Mouse (Mus musculus) heart, adult 2 months (tissue): ENCODE measurements around the gene Syce1. TPM values are rescaled to one million over a fixed set of nuclear protein-coding genes. Genes with fewer than 3 reads are reported as not detected.

ENCODE experiments used
- DNase-seq, 2 experiments: peaks; one replicate each; pipeline ENCODE4 v3.0.0; 2021
- H3K27ac ChIP-seq: fragments of 200-600 bp; 2 replicates; pipeline ENCODE4 v1.8.1; 2022
- H3K27me3 ChIP-seq: fragments of 200-500 bp; 2 replicates; pipeline ENCODE4 v1.6.1; 2012; ENCODE audit warnings: mild to moderate bottlenecking, low read length, inconsistent platforms, mixed read lengths; ENCODE audit not compliant: control insufficient read depth, insufficient read depth
- H3K36me3 ChIP-seq: fragments of 200-500 bp; 2 replicates; pipeline ENCODE4 v1.6.1; 2012; ENCODE audit warnings: low read length, inconsistent platforms; ENCODE audit not compliant: control insufficient read depth, insufficient read depth
- H3K4me1 ChIP-seq: fragments of 200-500 bp; 2 replicates; pipeline ENCODE4 v1.6.1; 2011; ENCODE audit warnings: low read length; ENCODE audit not compliant: control insufficient read depth, insufficient read depth
- H3K4me3 ChIP-seq: fragments of 200-600 bp; 2 replicates; pipeline ENCODE4 v1.8.1; 2022
- H3K79me2 ChIP-seq: fragments of 200-500 bp; replicated peaks from 2 replicates; pipeline ENCODE4 v1.6.1; 2012; ENCODE audit warnings: mild to moderate bottlenecking, inconsistent platforms, low read length, moderate library complexity, mixed read lengths; ENCODE audit not compliant: control insufficient read depth, insufficient read depth
- H3K9ac ChIP-seq: fragments of 200-500 bp; 2 replicates; pipeline ENCODE4 v1.6.1; 2012; ENCODE audit warnings: low read depth, mild to moderate bottlenecking, control low read depth, inconsistent platforms, low read length, mixed read lengths
- CTCF ChIP-seq: fragments of 200-600 bp; IDR thresholded peaks from 2 replicates; pipeline ENCODE4 v1.8.1; 2022; ENCODE audit warnings: antibody characterized with exemption, mild to moderate bottlenecking, moderate library complexity
- EP300 ChIP-seq: fragments of 200-500 bp; IDR thresholded peaks from 2 replicates; pipeline ENCODE4 v1.6.1; 2011; ENCODE audit warnings: low read depth, low read length, control low read depth; ENCODE audit not compliant: insufficient read depth
- POLR2A ChIP-seq: fragments of 200-500 bp; IDR thresholded peaks from 2 replicates; pipeline ENCODE4 v1.6.1; 2011; ENCODE audit warnings: mild to moderate bottlenecking, low read depth, low read length, control low read depth; ENCODE audit not compliant: insufficient read depth
- WGBS: fragments of 180-500 bp; shearing (Covaris S2); methylation state at CpG from one replicate; pipeline ENCODE4 v1.1.7; 2018; 5-methylcytosine and 5-hydroxymethylcytosine counted together
- intact Hi-C: fragments of 180-260 bp; cut with DNase I; formaldehyde crosslinking; loops from one replicate; pipeline ENCODE4 v1.15.1; 2025
- long read RNA-seq: library from polyadenylated mRNA; stranded (forward); transcript quantifications from one replicate; pipeline ENCODE4 v2.0.0, GENCODE M21; 2021
- polyA plus RNA-seq: library from polyadenylated mRNA; depleted of rRNA; stranded (reverse); fragments of >200 nt; gene quantifications from 2 replicates; pipeline ENCODE4 v1.2.3, GENCODE M21; 2012; rRNA removed
- total RNA-seq, 2 experiments: library from RNA; stranded (reverse); gene quantifications; 2 replicates each; pipeline ENCODE4 v1.2.3; 2021

Syce1 gene
- total RNA-seq (not detected), polyA plus RNA-seq (0.10 TPM in 1 of 2 replicates, not detected in the other)
- long read RNA-seq = 0 reads

GRCm38 (mm10) chr7:140787406-140788052 lies at the start of gene Syce1:
Syce1 (minus strand) TSS chr7:140787852.
- Histone ChIP-seq H3K9ac (no peak within 1 kb of the TSS), H3K27me3 (no peaks in the 10 kb centered on the region), H3K79me2 (no peaks in the 10 kb centered on the region), H3K36me3 (no peaks in the 10 kb centered on the region), H3K4me3 (no peak within 1 kb of the TSS), H3K4me1 (no peaks in the 10 kb centered on the region), H3K27ac (no peak within 1 kb of the TSS)
- 71% methylated on average over 33 of the region's 33 CpGs for WGBS
- TF ChIP-seq CTCF (no peak), POLR2A (no peak), EP300 (no peak)
- intact Hi-C loops = no loop called here
- DNase-seq = no peak

- Histone ChIP-seq H3K27me3 (no peaks in the 10 kb centered on the region; the same call in 1 of the 2 replicates), H3K4me3 (no peak overlapping the region)
- WGBS = 74% methylated on average over 9 of the region's 9 CpGs
Observed at GRCm38 (mm10) chr7:140836243-140837115, 48.8 kb upstream of the Syce1 start.

GRCm38 (mm10) chr7:140835758-140836087 lies 48.1 kb upstream of the Syce1 start:
- WGBS = 59% methylated on average over 2 of the region's 2 CpGs
- no peak for DNase-seq
- no peaks in the 10 kb centered on the region for H3K4me1 ChIP-seq
- no peak overlapping the region for H3K4me3 ChIP-seq
- no peaks in the 10 kb centered on the region for H3K27me3 ChIP-seq
- intact Hi-C loops = no loop called here
- H3K27ac ChIP-seq = no peak overlapping the region
- no peaks in the 10 kb centered on the region for H3K79me2 ChIP-seq
- no peak overlapping the region for H3K9ac ChIP-seq
- TF ChIP-seq POLR2A = no peak
- TF ChIP-seq CTCF = no peak
- no peak for TF ChIP-seq EP300
- no peaks in the 10 kb centered on the region for H3K36me3 ChIP-seq

More at GRCm38 (mm10) chr7:140836243-140837115, 48.8 kb upstream of the Syce1 start:
- Histone ChIP-seq H3K4me1 (no peaks in the 10 kb centered on the region), H3K36me3 (no peaks in the 10 kb centered on the region), H3K9ac (no peak overlapping the region), H3K27ac (no peak overlapping the region), H3K79me2 (no peaks in the 10 kb centered on the region)
- intact Hi-C loops = no loop called here
- TF ChIP-seq POLR2A = no peak
- TF ChIP-seq CTCF = no peak
- TF ChIP-seq EP300 = no peak
- DNase-seq = no peak

- Histone ChIP-seq H3K36me3 (no peaks in the 10 kb centered on the region), H3K4me1 (no peaks in the 10 kb centered on the region), H3K27ac (no peak within 1 kb of the TSS), H3K27me3 (no peaks in the 10 kb centered on the region), H3K79me2 (no peaks in the 10 kb centered on the region), H3K4me3 (no peak within 1 kb of the TSS), H3K9ac (no peak within 1 kb of the TSS)
- DNase-seq = no peak
- intact Hi-C loops = no loop called here
- WGBS = 50% methylated on average over 20 of the region's 20 CpGs
- TF ChIP-seq POLR2A (no peak), EP300 (no peak), CTCF (no peak)
Observed at GRCm38 (mm10) chr7:140834968-140835757, 47.5 kb upstream of the Syce1 start, which contains the start of gene Urah. Urah (plus strand) TSS chr7:140835018.

DNA sequence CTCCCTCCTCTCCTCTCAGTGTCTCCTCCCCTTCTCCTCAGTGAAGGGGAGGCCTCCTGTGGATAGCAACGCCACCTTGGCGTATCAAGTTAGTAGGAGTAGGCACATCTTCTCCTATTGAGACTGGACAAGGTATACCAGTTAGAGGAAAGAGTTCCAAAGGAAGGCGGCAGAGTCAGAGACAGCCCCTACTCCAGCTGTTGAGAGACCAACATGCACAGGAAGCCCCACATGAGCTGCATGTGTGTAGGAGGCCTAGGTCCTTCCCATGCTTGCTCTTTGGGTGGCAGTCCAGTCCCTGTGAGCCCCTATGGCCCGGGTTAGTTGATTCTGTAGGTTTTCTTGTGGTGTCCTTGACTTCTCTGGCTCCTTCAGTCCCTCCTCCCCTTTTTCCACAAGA lies 45.7 kb upstream of the Syce1 start:
- TF ChIP-seq CTCF (no peak), EP300 (no peak), POLR2A (no peak)
- intact Hi-C loops = no loop called here

More for the DNA sequence above, 45.7 kb upstream of the Syce1 start:
- no peak overlapping the region for H3K4me3 ChIP-seq
- 80% methylated on average over 4 of the region's 4 CpGs for WGBS
- no peaks in the 10 kb centered on the region for H3K4me1 ChIP-seq
- no peaks in the 10 kb centered on the region for H3K79me2 ChIP-seq
- DNase-seq = no peak
- no peak overlapping the region for H3K27ac ChIP-seq
- H3K9ac ChIP-seq = no peak overlapping the region
- H3K36me3 ChIP-seq = no peaks in the 10 kb centered on the region
- no peaks in the 10 kb centered on the region for H3K27me3 ChIP-seq
